Mouse (Mus musculus) lung, postnatal 4 days (tissue): Measurements from ENCODE around the gene Etl4.

Source experiments
- DNase-seq, 2 experiments: peaks; one replicate each; pipeline ENCODE4 v3.0.0; 2021

The Etl4 gene

GRCm38 (mm10) chr2:20726974-20727373 lies 817.4 kb downstream of the Etl4 start:
- DNase-seq = no peak

- no peak for DNase-seq
Observed at GRCm38 (mm10) chr2:20727752-20728438, 818.3 kb downstream of the Etl4 start.

- DNase-seq = no peak
Observed at GRCm38 (mm10) chr2:20735444-20735843, 825.9 kb downstream of the Etl4 start.

- DNase-seq = no peak
Observed at GRCm38 (mm10) chr2:20736324-20737015, 826.9 kb downstream of the Etl4 start.

- DNase-seq = peak in 1 of 2 experiments; percentile 14
Observed at GRCm38 (mm10) chr2:20737112-20737808, 827.7 kb downstream of the Etl4 start.

- no peak for DNase-seq
Observed at GRCm38 (mm10) chr2:20737837-20738236, 828.3 kb downstream of the Etl4 start.

- no peak for DNase-seq
Observed at GRCm38 (mm10) chr2:20747723-20748122, 838.1 kb downstream of the Etl4 start.

- no peak for DNase-seq
Observed at GRCm38 (mm10) chr2:20748481-20748880, 838.9 kb downstream of the Etl4 start.

- DNase-seq = no peak
Observed at GRCm38 (mm10) chr2:20749687-20750086, 840.1 kb downstream of the Etl4 start.

- DNase-seq = no peak
Observed at GRCm38 (mm10) chr2:20753282-20754110, 843.9 kb downstream of the Etl4 start.

GRCm38 (mm10) chr2:20756964-20757363 lies 847.4 kb downstream of the Etl4 start:
- no peak for DNase-seq

- DNase-seq = no peak
Observed at GRCm38 (mm10) chr2:20759045-20759662, 849.6 kb downstream of the Etl4 start.

GRCm38 (mm10) chr2:20761320-20761719 lies 851.7 kb downstream of the Etl4 start:
- no peak for DNase-seq

GRCm38 (mm10) chr2:20761751-20762150 lies 852.2 kb downstream of the Etl4 start:
- no peak for DNase-seq

GRCm38 (mm10) chr2:20763511-20764212 lies 854.1 kb downstream of the Etl4 start:
- DNase-seq = no peak

- no peak for DNase-seq
Observed at GRCm38 (mm10) chr2:20764566-20765090, 855.0 kb downstream of the Etl4 start.

GRCm38 (mm10) chr2:20768681-20769080 lies 859.1 kb downstream of the Etl4 start:
- no peak for DNase-seq

GRCm38 (mm10) chr2:20770171-20770570 lies 860.6 kb downstream of the Etl4 start:
- no peak for DNase-seq

GRCm38 (mm10) chr2:20774462-20774861 lies 864.9 kb downstream of the Etl4 start:
- DNase-seq = no peak

- no peak for DNase-seq
Observed at GRCm38 (mm10) chr2:20776171-20776704, 866.7 kb downstream of the Etl4 start.

- DNase-seq = peak in 1 of 2 experiments; percentile 7
Observed at GRCm38 (mm10) chr2:20777931-20778330, 868.4 kb downstream of the Etl4 start.
